Mouse (Mus musculus) midbrain, embryonic 13.5 days (tissue): Measurements from ENCODE around the gene Plscr3. TPM values are rescaled to one million over a fixed set of nuclear protein-coding genes. Genes with fewer than 3 reads are reported as not detected.

Experiments
- ATAC-seq: fragments of 200-750 bp; cut with Nextera tagmentation; 2 replicates; pipeline ENCODE4 v1.8.0; 2017; ENCODE audit warnings: mild to moderate bottlenecking, moderate TSS enrichment, moderate library complexity
- H3K27ac ChIP-seq: fragments of 300-500 bp; sonication (generic); 2 replicates; pipeline ENCODE4 v1.5.1; 2015; ENCODE audit warnings: inconsistent platforms, mild to moderate bottlenecking, moderate library complexity
- H3K27me3 ChIP-seq: fragments of 300-500 bp; sonication (generic); 2 replicates; pipeline ENCODE4 v1.6.1; 2015; ENCODE audit warnings: mild to moderate bottlenecking, inconsistent platforms
- H3K36me3 ChIP-seq: fragments of 300-500 bp; sonication (generic); 2 replicates; pipeline ENCODE4 v1.6.1; 2015; ENCODE audit warnings: mild to moderate bottlenecking, inconsistent platforms
- H3K4me1 ChIP-seq: fragments of 300-500 bp; sonication (generic); replicated peaks from 2 replicates; pipeline ENCODE4 v1.6.1; 2015; ENCODE audit warnings: inconsistent platforms
- H3K4me2 ChIP-seq: fragments of 300-500 bp; sonication (generic); replicated peaks from 2 replicates; pipeline ENCODE4 v1.6.1; 2015; ENCODE audit warnings: moderate library complexity, mild to moderate bottlenecking, inconsistent platforms
- H3K4me3 ChIP-seq: fragments of 300-500 bp; sonication (generic); replicated peaks from 2 replicates; pipeline ENCODE4 v1.5.1; 2015; ENCODE audit warnings: mild to moderate bottlenecking, inconsistent platforms
- H3K9ac ChIP-seq: fragments of 300-500 bp; sonication (generic); replicated peaks from 2 replicates; pipeline ENCODE4 v1.6.1; 2015; ENCODE audit warnings: mild to moderate bottlenecking, inconsistent platforms
- H3K9me3 ChIP-seq: fragments of 300-500 bp; sonication (generic); 2 replicates; pipeline ENCODE4 v1.6.1; 2016; ENCODE audit warnings: mild to moderate bottlenecking, inconsistent platforms
- WGBS: fragments of 180-500 bp; shearing (Covaris S2); methylation state at CpG from one replicate; pipeline ENCODE4 v1.1.7; 2015; 5-methylcytosine and 5-hydroxymethylcytosine counted together
- polyA plus RNA-seq: library from polyadenylated mRNA; unstranded; fragments of >200 nt; fragmentation: Nextera tagmentation; extraction: Ambion mirVana; gene quantifications from 2 replicates; pipeline ENCODE4 v1.2.1, GENCODE M21; 2015

The Plscr3 gene
- polyA plus RNA-seq, 1 experiment from 2014 or later = 55.0 TPM

DNA sequence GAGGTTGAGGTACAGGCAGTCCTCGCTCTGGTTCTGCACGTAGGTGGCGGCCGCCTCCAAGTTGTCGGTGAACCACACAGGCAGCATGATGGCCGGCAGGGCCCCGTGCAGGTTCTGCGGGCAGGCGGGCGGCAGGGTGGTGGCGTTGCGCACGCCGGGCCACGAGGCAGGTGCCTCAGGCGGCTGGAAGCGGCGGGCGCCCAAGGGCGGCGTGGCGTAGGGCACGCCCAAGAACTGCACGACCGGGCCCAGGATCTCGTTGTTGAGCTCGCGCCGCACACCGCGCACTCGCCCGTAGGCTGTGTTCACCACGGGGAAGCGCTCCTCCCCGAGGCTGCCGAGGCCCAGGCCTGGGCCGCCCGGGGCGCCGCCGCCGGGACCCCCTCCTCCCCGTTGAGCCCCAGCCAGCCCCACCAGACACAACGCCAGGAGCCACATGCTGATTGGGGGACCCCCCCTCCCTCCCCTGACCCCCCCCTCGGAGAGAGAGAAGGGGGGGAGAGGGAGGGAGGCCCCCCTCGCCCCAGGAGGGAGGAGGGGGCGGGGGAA, 12.1 kb upstream of the Plscr3 start:
- H3K4me1 ChIP-seq = peaks cover 57% of the 10 kb centered on the region
- WGBS = 5% methylated on average over 46 of the region's 48 CpGs
- H3K36me3 ChIP-seq = peaks cover 39% of the 10 kb centered on the region
- H3K4me2 ChIP-seq = peak overlapping the region; percentile 99
- no peaks in the 10 kb centered on the region for H3K9me3 ChIP-seq
- peak overlapping the region; percentile 98 for H3K27ac ChIP-seq
- peak overlapping the region; percentile 99 for H3K9ac ChIP-seq
- H3K4me3 ChIP-seq = peak overlapping the region; percentile 97
- H3K27me3 ChIP-seq = no peaks in the 10 kb centered on the region
- no peak for ATAC-seq

DNA sequence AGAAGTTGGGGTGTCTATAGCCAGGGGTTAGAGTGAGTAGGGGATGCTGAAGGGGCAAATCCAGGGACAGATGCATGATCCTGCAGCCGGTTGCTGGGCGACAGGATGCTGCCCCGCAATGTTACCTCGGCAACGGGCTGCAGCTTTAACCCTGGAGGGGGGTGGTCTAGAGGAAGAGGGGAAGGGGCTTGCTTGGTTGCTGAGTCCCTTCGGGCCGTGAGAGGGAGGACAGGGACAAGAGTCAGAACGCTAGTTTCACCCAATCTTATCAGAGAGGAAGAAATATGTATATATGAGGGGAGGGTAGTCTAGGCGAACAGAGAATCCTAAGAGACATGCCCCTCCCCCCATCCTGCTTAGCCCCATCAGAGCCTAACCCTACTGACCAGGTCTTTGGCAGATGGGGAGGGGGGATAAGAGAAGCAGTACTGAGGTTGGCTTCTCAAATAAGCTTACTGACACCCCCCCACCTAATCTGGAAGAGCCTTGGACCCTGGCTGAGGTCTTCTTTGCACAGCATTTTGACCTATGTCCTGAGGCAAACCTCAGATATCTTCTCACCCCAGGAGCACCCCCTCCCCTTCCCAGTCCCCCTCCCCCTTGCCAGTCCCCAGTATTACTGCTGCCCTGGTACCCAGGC, 10.7 kb upstream of the Plscr3 start:
- Histone ChIP-seq H3K27me3 (no peaks in the 10 kb centered on the region), H3K9me3 (no peaks in the 10 kb centered on the region), H3K4me2 (peak overlapping the region; percentile 99), H3K4me3 (peak overlapping the region; percentile 97), H3K9ac (peak overlapping the region; percentile 99), H3K27ac (peak overlapping the region; percentile 98), H3K36me3 (peaks cover 31% of the 10 kb centered on the region), H3K4me1 (peaks cover 58% of the 10 kb centered on the region)
- whole genome bisulfite sequencing = 3% methylated on average over 9 of the region's 9 CpGs
- ATAC-seq = no peak

DNA sequence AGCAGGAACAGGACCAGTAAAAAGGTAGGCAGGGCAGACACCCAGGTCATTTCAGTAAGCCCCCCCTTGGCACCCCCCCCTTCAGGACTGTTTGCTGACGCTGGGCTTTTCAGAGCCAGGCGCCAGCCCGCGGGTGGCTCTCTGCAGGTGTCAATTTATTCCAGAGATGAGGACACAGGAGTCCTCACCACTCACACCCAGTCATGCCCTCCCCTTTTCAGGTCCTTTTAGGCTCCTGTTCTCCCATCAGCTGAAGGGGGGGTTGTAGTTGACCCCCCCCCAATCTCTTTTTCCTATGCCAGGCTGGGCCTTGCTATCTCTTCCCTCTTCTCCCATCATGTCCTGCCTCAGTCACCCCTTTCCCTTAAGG, 10.2 kb upstream of the Plscr3 start:
- 2% methylated on average over 4 of the region's 4 CpGs for WGBS
- Histone ChIP-seq H3K4me1 (peaks cover 57% of the 10 kb centered on the region), H3K4me3 (peak overlapping the region; percentile 97), H3K9me3 (no peaks in the 10 kb centered on the region), H3K9ac (peak overlapping the region; percentile 99), H3K27me3 (no peaks in the 10 kb centered on the region), H3K27ac (peak overlapping the region; percentile 98), H3K4me2 (peak overlapping the region; percentile 99), H3K36me3 (peaks cover 28% of the 10 kb centered on the region)
- no peak for ATAC-seq

- H3K9me3 ChIP-seq = no peaks in the 10 kb centered on the region
- under 1% methylated on average over 48 of the region's 52 CpGs for WGBS
- peak overlapping the region; percentile 97 for H3K4me3 ChIP-seq
- ATAC-seq = peak; percentile 18
- peaks cover 51% of the 10 kb centered on the region for H3K4me1 ChIP-seq
- H3K27me3 ChIP-seq = no peaks in the 10 kb centered on the region
- peak overlapping the region; percentile 98 for H3K27ac ChIP-seq
- H3K36me3 ChIP-seq = peaks cover 19% of the 10 kb centered on the region
- peak overlapping the region; percentile 99 for H3K4me2 ChIP-seq
- H3K9ac ChIP-seq = peak overlapping the region; percentile 99
Measured at GRCm38 (mm10) chr11:69836703-69837576, 9.2 kb upstream of the Plscr3 start.

DNA sequence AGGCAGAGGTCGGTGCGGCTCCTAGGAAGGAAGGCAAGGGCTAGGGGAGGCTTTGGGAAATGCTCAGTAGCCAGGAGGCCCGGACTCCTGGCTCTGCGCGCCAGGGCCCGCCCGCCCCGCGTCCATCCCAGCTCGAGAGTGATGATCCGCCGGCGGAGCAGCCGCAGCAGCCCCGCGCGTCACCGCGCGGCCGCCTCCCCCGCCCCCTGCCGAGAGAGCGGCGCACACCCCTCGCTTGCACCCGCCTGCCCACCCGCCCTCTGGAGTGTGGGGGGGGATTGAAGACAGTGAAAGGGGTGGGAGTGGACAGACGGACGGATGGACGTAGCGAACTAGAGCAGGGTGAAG, 8.6 kb upstream of the Plscr3 start, which contains the start of gene Nlgn2:
Gene Nlgn2, minus strand, starts transcription at position 181 of the 348 bp plus-strand sequence.
- H3K9me3 ChIP-seq = no peaks in the 10 kb centered on the region
- under 1% methylated on average over 32 of the region's 32 CpGs for WGBS
- H3K27ac ChIP-seq = peak within 1 kb of the TSS; percentile 98
- peak within 1 kb of the TSS; percentile 99 for H3K4me2 ChIP-seq
- H3K9ac ChIP-seq = peak within 1 kb of the TSS; percentile 99
- peak within 1 kb of the TSS; percentile 97 for H3K4me3 ChIP-seq
- ATAC-seq = peak; percentile 70
- H3K36me3 ChIP-seq = peaks cover 12% of the 10 kb centered on the region
- H3K27me3 ChIP-seq = no peaks in the 10 kb centered on the region
- H3K4me1 ChIP-seq = peaks cover 45% of the 10 kb centered on the region

DNA sequence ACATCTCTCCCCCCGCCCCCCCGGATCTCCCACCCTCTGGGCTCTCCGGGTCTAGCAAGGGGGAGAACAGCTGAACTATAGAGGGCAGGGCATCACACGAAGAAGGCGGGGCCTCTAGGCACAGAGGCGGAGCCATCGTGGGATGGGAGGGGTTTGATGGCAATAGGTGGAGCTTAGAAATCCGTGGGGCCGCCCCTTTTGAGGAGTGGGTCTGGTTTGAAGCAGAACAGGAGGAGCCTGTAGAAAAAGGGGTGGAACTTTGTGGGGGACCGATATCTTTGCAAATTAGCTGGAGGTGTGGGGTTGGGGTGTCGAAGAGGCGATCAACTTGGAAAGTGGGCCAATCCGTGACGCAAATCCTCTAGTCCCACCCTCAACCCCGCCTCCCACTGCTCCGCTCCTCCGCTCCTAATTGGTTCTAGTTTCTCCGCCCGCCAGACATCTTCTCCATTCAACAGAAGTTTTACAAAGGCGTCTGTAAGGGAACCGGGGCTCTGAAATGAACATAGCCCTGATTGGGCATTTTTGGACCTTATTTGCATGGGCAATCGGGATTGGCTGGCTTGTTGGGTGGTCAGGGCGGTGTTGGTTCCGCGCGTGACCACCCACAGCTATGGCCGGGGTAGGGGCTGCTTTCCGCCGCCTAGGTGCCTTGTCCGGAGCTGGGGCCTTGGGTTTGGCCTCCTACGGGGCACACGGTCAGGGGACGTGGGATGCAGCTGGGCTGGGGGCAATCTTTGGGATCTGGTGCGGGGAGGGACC, 8.0 kb upstream of the Plscr3 start, which contains the start of gene Tmem256:
Gene Tmem256, plus strand, starts transcription at position 563 of the 762 bp plus-strand sequence.
- H3K4me3 ChIP-seq = peak within 1 kb of the TSS; percentile 97
- H3K27ac ChIP-seq = peak within 1 kb of the TSS; percentile 98
- peak within 1 kb of the TSS; percentile 99 for H3K4me2 ChIP-seq
- H3K4me1 ChIP-seq = peaks cover 40% of the 10 kb centered on the region
- H3K9me3 ChIP-seq = no peaks in the 10 kb centered on the region
- peak within 1 kb of the TSS; percentile 99 for H3K9ac ChIP-seq
- H3K36me3 ChIP-seq = peaks cover 7% of the 10 kb centered on the region
- ATAC-seq = peak; percentile 85
- no peaks in the 10 kb centered on the region for H3K27me3 ChIP-seq
- WGBS = under 1% methylated on average over 34 of the region's 34 CpGs

DNA sequence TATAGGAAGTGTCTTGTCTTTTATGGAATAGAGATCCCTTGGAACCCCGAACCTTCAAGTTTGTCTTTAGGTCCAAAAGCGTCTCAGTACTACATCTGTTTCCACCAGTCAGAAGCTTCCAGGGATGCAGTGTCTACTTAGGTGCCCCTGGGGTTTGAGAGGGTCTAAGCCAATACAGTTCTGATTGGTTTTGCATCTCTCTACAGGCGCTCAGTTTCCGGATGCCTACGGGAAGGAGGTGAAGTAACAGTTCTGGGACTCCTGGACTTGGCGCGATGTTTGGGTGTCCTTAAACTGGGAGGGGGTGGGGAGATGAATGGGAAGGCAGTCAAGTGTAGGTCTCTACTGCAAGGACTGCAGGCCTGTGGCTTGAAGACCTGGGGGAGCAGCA, 7.5 kb upstream of the Plscr3 start:
- Histone ChIP-seq H3K4me3 (peak overlapping the region; percentile 97), H3K27ac (peak overlapping the region; percentile 98), H3K4me2 (peak overlapping the region; percentile 99), H3K9ac (peak overlapping the region; percentile 76), H3K9me3 (no peaks in the 10 kb centered on the region), H3K27me3 (no peaks in the 10 kb centered on the region), H3K4me1 (peaks cover 34% of the 10 kb centered on the region), H3K36me3 (peaks cover under 1% of the 10 kb centered on the region)
- 0% methylated on average over 7 of the region's 7 CpGs for WGBS
- ATAC-seq = 0 out of 2 replicates have a peak, but pooled peaks have one; percentile 0

GRCm38 (mm10) chr11:69846738-69847688, 837 bp downstream of the Plscr3 start:
- peak overlapping the region; percentile 70 for H3K4me2 ChIP-seq
- H3K27me3 ChIP-seq = no peaks in the 10 kb centered on the region
- H3K27ac ChIP-seq = peak overlapping the region; percentile 95
- 11% methylated on average over 37 of the region's 37 CpGs for WGBS
- ATAC-seq = peak; percentile 66
- H3K4me3 ChIP-seq = peak overlapping the region; percentile 78
- H3K9ac ChIP-seq = peak overlapping the region; percentile 89
- H3K9me3 ChIP-seq = no peaks in the 10 kb centered on the region
- H3K36me3 ChIP-seq = peaks cover 43% of the 10 kb centered on the region
- peaks cover 40% of the 10 kb centered on the region for H3K4me1 ChIP-seq

DNA sequence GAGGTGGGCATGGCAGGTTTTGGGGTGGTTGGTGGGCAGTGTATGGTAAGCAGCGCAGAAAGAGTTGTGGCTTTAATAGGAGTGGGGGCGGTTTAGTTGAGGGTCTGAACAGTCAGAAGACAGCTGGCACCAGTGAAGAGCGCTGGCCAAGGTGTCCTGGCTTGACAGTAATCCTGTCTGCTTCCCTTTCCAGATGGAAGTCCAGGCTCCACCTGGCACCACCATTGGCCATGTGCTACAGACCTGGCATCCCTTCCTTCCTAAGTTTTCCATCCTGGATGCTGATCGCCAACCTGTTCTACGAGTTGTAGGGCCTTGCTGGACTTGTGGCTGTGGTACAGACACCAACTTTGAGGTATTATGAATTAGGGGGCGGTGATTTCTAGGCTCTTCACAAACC, 1.8 kb downstream of the Plscr3 start:
- H3K9ac ChIP-seq = peak overlapping the region; percentile 89; the same call in 1 of the 2 replicates
- peak overlapping the region; percentile 78 for H3K4me3 ChIP-seq

DNA sequence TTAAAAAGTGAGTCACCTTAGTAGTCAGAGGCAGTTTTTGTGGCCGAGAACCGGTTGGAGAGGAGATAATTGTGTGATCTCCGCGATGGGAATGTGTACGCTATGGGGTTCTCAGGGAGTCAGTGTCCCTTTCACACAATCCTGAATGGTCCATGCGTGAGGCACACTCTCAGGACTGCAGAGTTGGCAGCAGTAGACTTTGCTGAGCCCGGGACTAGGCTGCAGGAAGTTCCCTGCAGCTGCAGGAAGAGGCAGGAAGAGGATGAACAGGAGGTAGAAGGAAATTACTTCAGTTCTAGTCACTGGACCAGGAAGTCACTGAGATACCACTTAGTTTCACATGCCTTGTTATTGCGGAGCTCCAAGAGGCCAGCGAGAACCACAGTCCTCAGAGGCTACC, 3.0 kb downstream of the Plscr3 start:
- H3K27ac ChIP-seq = no peak overlapping the region
- H3K4me2 ChIP-seq = no peak overlapping the region
- no peak overlapping the region for H3K4me3 ChIP-seq
- no peaks in the 10 kb centered on the region for H3K9me3 ChIP-seq
- no peak overlapping the region for H3K9ac ChIP-seq
- H3K36me3 ChIP-seq = peaks cover 43% of the 10 kb centered on the region
- H3K27me3 ChIP-seq = no peaks in the 10 kb centered on the region
- WGBS = 93% methylated on average over 9 of the region's 9 CpGs
- H3K4me1 ChIP-seq = peaks cover 40% of the 10 kb centered on the region
- no peak for ATAC-seq

More for the DNA sequence above, 1.8 kb downstream of the Plscr3 start:
- no peaks in the 10 kb centered on the region for H3K9me3 ChIP-seq
- H3K4me2 ChIP-seq = peak overlapping the region; percentile 70
- no peak overlapping the region for H3K27ac ChIP-seq
- ATAC-seq = no peak
- H3K27me3 ChIP-seq = no peaks in the 10 kb centered on the region
- peaks cover 43% of the 10 kb centered on the region for H3K36me3 ChIP-seq
- peaks cover 40% of the 10 kb centered on the region for H3K4me1 ChIP-seq
- WGBS = 99% methylated on average over 6 of the region's 6 CpGs

DNA sequence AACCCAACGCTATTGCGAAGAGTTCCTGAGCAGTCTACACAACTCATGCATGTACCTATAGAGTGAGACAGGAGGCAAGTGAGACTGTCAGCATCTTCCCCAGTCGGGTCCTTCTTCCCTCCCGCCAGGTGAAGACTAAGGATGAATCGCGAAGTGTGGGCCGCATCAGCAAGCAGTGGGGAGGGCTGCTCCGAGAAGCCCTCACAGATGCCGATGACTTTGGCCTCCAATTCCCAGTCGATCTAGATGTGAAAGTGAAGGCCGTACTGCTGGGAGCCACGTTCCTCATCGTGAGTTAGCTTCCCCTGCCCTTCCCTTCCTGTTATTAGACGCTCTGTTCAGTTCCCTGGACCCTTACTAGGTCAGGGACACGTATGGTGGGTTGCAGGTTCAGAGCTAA, 3.7 kb downstream of the Plscr3 start:
- Histone ChIP-seq H3K27ac (no peak overlapping the region), H3K4me1 (peaks cover 40% of the 10 kb centered on the region), H3K9ac (no peak overlapping the region), H3K36me3 (peaks cover 43% of the 10 kb centered on the region), H3K9me3 (no peaks in the 10 kb centered on the region), H3K4me2 (no peak overlapping the region), H3K27me3 (no peaks in the 10 kb centered on the region), H3K4me3 (no peak overlapping the region)
- ATAC-seq = no peak
- WGBS = 93% methylated on average over 15 of the region's 15 CpGs
